Mouse (Mus musculus) small intestine, adult 2 months (tissue): ENCODE data around the gene Iglon5. TPM values are rescaled to one million over a fixed set of nuclear protein-coding genes. Genes with fewer than 3 reads are reported as not detected.

Experiments used
- H3K27ac ChIP-seq: fragments of 200-500 bp; 2 replicates; pipeline ENCODE4 v1.5.1; 2012; ENCODE audit warnings: low read depth, low read length, control low read depth, inconsistent platforms; ENCODE audit not compliant: insufficient read depth
- H3K27me3 ChIP-seq: fragments of 200-500 bp; 2 replicates; pipeline ENCODE4 v1.6.1; 2012; ENCODE audit warnings: mild to moderate bottlenecking, moderate library complexity, low read length, inconsistent platforms; ENCODE audit not compliant: control insufficient read depth, insufficient read depth
- H3K36me3 ChIP-seq: fragments of 200-500 bp; 2 replicates; pipeline ENCODE4 v1.6.1; 2012; ENCODE audit warnings: mild to moderate bottlenecking, low read length, control low read depth, inconsistent platforms; ENCODE audit not compliant: control insufficient read depth, insufficient read depth
- H3K4me1 ChIP-seq: fragments of 200-500 bp; 2 replicates; pipeline ENCODE4 v1.6.1; 2012; ENCODE audit warnings: low read length, inconsistent platforms, mixed read lengths; ENCODE audit not compliant: control insufficient read depth, insufficient read depth, insufficient read length
- H3K4me3 ChIP-seq: fragments of 200-500 bp; 2 replicates; pipeline ENCODE4 v1.5.1; 2012; ENCODE audit warnings: low read depth, mild to moderate bottlenecking, control low read depth, inconsistent platforms, low read length, moderate library complexity
- CTCF ChIP-seq: fragments of 200-500 bp; IDR thresholded peaks from 2 replicates; pipeline ENCODE4 v1.5.1; 2012; ENCODE audit warnings: low read depth, mild to moderate bottlenecking, control low read depth, inconsistent platforms, low read length, moderate library complexity, mixed read lengths; ENCODE audit not compliant: insufficient replicate concordance, insufficient read length; ENCODE audit errors: extremely low read depth
- POLR2A ChIP-seq: fragments of 200-500 bp; IDR thresholded peaks from 2 replicates; pipeline ENCODE4 v1.6.1; 2012; ENCODE audit warnings: low read depth, mild to moderate bottlenecking, control low read depth, inconsistent platforms, low read length, moderate library complexity
- WGBS: fragments of 180-500 bp; shearing (Covaris S2); methylation state at CpG from one replicate; pipeline ENCODE4 v1.1.7; 2018; 5-methylcytosine and 5-hydroxymethylcytosine counted together
- polyA plus RNA-seq: library from polyadenylated mRNA; depleted of rRNA; stranded (reverse); fragments of >200 nt; gene quantifications from 2 replicates; pipeline ENCODE4 v1.2.3, GENCODE M21; 2012; rRNA removed

Iglon5 gene
- 1.4 and 1.5 TPM in 2 replicates for polyA plus RNA-seq

GRCm38 (mm10) chr7:43489631-43490125, at the start of gene Iglon5:
TSS of gene Iglon5 (minus strand) at chr7:43490075.
- TF ChIP-seq POLR2A = no peak
- no peak for TF ChIP-seq CTCF
- H3K4me3 ChIP-seq = peak within 1 kb of the TSS; percentile 4; the same call in 1 of the 2 replicates
- no peaks in the 10 kb centered on the region for H3K4me1 ChIP-seq
- WGBS = 3% methylated on average over 26 of the region's 41 CpGs
- H3K27ac ChIP-seq = no peak within 1 kb of the TSS
- peaks cover 9% of the 10 kb centered on the region for H3K27me3 ChIP-seq
- H3K36me3 ChIP-seq = no peaks in the 10 kb centered on the region

DNA sequence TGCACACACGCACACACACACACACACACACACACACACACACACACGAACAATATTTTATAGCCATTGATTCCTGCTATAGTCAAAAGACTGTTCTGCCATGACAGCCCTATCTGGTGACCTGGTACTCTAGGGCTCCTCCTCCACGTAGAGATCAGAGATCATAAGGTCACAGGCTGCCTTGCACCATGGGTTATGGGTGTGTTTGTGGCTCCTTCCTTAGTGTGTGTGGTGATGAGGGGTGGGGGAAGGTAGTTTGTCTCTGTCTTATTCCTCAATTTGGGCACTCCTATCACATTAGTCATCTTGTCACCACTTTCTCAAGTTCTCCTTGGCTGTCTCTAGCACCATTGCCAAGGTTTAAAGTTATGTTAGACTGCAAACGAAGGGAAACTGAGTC, 48.6 kb upstream of the Iglon5 start:
- H3K4me3 ChIP-seq = no peak overlapping the region
- H3K4me1 ChIP-seq = no peaks in the 10 kb centered on the region
- no peaks in the 10 kb centered on the region for H3K36me3 ChIP-seq
- H3K27me3 ChIP-seq = no peaks in the 10 kb centered on the region
- no peak overlapping the region for H3K27ac ChIP-seq
- TF ChIP-seq CTCF (no peak), POLR2A (no peak)
- 56% methylated on average over 4 of the region's 4 CpGs for whole genome bisulfite sequencing

DNA sequence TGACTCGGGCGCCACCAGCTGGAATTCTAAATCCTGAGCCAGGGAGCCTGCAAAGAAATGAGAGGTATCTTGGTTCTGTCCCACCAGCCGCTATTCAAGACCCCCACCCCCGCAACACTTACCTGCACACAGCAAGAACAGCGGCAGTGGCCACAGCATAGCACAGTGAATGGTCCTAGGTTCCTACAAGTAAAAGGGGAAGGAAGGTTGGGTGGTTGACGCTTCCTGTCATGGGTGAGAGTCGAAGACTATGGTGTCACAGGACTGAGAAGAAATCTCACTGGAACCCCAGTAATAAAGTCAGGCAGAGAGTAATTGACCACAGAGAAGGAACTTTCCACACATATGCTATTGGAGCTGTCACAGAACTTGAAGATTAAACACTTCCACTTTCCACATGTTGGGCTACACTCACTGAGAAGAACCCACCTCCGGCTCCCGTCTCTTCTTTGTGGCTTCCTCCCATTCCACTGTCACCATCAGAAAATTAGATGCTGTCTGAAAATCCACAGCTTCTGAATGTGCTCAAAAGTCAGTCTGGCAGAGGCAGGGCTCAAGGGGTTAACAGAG, 43.1 kb upstream of the Iglon5 start:
- TF ChIP-seq CTCF = no peak
- no peak for TF ChIP-seq POLR2A
- H3K4me1 ChIP-seq = no peaks in the 10 kb centered on the region
- H3K27ac ChIP-seq = peak overlapping the region; percentile 32
- H3K4me3 ChIP-seq = peak overlapping the region; percentile 33
- WGBS = 76% methylated on average over 9 of the region's 9 CpGs
- no peaks in the 10 kb centered on the region for H3K36me3 ChIP-seq
- H3K27me3 ChIP-seq = no peaks in the 10 kb centered on the region

- no peaks in the 10 kb centered on the region; the same call in 1 of the 2 replicates for H3K27me3 ChIP-seq
- 62% methylated on average over 8 of the region's 8 CpGs for WGBS
- H3K4me1 ChIP-seq = no peaks in the 10 kb centered on the region
Observed at GRCm38 (mm10) chr7:43530216-43530785, 40.4 kb upstream of the Iglon5 start.

DNA sequence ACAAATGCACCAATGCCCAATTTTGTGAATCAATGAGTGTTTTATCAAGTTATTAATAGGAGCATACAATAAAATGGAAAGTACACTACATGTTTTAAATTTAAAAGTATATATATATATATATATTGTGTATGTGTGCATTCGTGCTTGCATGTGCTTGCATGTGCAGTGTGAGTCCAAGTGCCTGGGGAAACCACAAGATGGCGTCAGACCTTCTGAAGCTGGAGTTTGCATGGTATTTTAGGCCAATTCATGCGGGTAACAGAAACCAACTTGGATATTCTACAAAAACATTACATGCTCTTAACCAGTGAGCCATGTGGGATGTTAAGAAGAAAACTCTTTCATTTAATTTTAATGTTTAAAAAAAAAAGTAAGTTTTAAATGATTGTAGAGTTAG, 35.4 kb upstream of the Iglon5 start:
- WGBS = 44% methylated on average over 3 of the region's 3 CpGs
- Histone ChIP-seq H3K27ac (no peak overlapping the region), H3K4me3 (no peak overlapping the region), H3K27me3 (no peaks in the 10 kb centered on the region; the same call in 1 of the 2 replicates), H3K36me3 (no peaks in the 10 kb centered on the region), H3K4me1 (no peaks in the 10 kb centered on the region)
- TF ChIP-seq POLR2A (no peak), CTCF (no peak)

More at GRCm38 (mm10) chr7:43530216-43530785, 40.4 kb upstream of the Iglon5 start:
- H3K4me3 ChIP-seq = no peak overlapping the region
- H3K36me3 ChIP-seq = no peaks in the 10 kb centered on the region
- 0 out of 2 replicates have a peak overlapping the region, but pooled peaks have one; percentile 67 for H3K27ac ChIP-seq
- TF ChIP-seq CTCF (no peak), POLR2A (no peak)

GRCm38 (mm10) chr7:43522776-43523175, 32.9 kb upstream of the Iglon5 start:
- Histone ChIP-seq H3K36me3 (no peaks in the 10 kb centered on the region), H3K27ac (no peak overlapping the region), H3K27me3 (no peaks in the 10 kb centered on the region; the same call in 1 of the 2 replicates), H3K4me1 (no peaks in the 10 kb centered on the region), H3K4me3 (no peak overlapping the region)
- 84% methylated on average over 2 of the region's 2 CpGs for whole genome bisulfite sequencing
- no peak for TF ChIP-seq CTCF
- TF ChIP-seq POLR2A = no peak

GRCm38 (mm10) chr7:43518341-43518740, 28.5 kb upstream of the Iglon5 start:
- TF ChIP-seq CTCF (no peak), POLR2A (no peak)
- Histone ChIP-seq H3K36me3 (no peaks in the 10 kb centered on the region), H3K27ac (no peak overlapping the region), H3K4me1 (peaks cover 2% of the 10 kb centered on the region; the same call in 1 of the 2 replicates), H3K27me3 (no peaks in the 10 kb centered on the region), H3K4me3 (no peak overlapping the region)
- 78% methylated on average over 15 of the region's 15 CpGs for WGBS
